Mouse (Mus musculus) left cerebral cortex, postnatal 14 days (tissue): ENCODE data around the gene Dennd1c. TPM values are rescaled to one million over a fixed set of nuclear protein-coding genes. Genes with fewer than 3 reads are reported as not detected.

Source experiments
- DNase-seq, 2 experiments: peaks; one replicate each; pipeline ENCODE4 v3.0.0; 2021 to 2022; ENCODE audit warnings: low spot score in 2 of 2, mixed read lengths in 1 of 2
- intact Hi-C: fragments of 180-260 bp; cut with DNase I; formaldehyde crosslinking; loops from one replicate; pipeline ENCODE4 v1.15.1; 2025
- long read RNA-seq, 2 experiments: library from polyadenylated mRNA; stranded (forward); transcript quantifications; one replicate each; pipeline ENCODE4 v2.0.0; 2021
- total RNA-seq, 2 experiments: library from RNA; stranded (reverse); gene quantifications; 2 replicates each; pipeline ENCODE4 v1.2.3; 2021

Gene Dennd1c
- 1 to 10 TPM; 1.8 to 1.9 TPM for total RNA-seq
- long read RNA-seq, experiment 1, result 0 reads
- long read RNA-seq, experiment 2, result 0 reads

DNA sequence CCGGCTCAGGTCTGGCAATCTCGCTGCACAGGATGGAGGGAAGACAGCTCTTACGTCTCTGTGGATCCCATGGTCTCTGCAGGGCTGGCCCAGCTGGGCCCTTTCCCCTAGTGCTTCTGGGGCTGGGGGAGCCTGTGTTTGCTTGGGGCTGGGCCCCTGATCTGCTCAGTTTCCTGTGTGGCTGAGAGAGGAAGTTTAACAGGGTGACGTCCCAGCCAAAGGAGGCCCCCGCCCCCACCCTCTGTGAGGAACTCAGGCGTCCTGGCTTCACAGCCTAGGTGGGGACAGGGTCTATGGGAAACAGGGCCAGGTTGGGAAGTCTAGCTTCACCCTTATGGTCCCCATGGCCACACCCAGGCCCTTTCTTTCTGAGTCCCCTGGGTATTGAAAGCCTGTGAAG lies at the start of gene Dennd1c:
Gene Dennd1c (minus strand): TSS at position 179 of the 400 bp plus-strand sequence.
- DNase-seq, result no peak
- intact Hi-C loops, result no loop called here

DNA sequence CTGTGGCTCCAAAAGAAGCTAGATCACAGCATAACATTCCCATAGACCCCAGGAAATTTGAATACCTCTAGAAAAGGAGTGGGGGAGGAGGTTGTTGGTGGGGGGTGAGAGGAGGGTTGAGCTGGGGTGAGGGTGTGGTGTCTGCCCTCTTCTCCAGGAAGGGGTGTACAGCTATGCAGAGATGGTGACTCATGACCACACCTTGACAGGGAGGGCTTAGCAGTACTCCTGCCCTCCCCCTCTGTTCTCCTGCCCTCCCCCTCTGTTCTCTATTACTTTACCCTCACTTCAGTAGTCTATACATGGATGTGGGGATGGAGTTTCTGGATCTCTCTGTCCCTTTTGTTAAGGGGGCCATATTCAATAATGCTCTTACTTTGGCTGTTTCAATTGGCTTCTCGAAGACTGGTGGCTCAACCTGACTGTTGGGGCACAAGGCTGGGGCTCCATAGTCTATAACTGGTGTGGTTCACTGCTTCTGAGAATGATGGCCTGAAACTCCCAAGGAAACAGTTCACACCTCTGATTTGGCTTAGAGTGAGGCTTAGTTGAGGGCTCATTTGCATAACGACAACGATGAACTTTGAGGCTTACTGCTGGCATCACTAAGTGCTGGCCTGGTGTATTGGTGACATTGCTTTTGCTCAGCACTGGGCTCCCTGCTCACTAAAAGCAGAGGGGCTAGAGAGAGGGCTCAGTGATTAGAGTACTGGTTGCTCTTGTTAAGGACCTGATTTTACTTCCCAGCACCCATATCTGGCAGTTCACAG lies 47.7 kb upstream of the Dennd1c start:
- intact Hi-C loops, result no loop called here
- DNase-seq, result no peak

DNA sequence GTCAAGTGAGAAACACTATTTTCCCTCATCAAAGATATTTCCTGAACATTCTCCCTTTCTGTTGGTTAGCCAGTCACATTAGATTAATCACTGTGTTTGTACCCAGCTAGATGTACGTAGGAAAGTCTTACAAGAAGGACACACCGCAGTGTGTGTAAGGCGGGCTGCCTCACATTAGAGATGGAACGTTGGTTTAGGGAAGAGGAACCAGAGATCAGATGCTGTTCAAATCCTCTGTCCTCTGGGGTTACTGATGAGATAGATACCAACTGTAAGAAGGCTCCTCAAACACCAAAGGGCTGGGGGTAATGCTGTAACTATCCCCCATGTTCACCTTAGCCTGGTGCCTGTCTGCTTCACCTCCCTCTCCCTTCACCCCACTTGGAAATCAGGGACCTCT lies 46.5 kb upstream of the Dennd1c start:
- intact Hi-C loops, result no loop called here
- DNase-seq, result no peak

DNA sequence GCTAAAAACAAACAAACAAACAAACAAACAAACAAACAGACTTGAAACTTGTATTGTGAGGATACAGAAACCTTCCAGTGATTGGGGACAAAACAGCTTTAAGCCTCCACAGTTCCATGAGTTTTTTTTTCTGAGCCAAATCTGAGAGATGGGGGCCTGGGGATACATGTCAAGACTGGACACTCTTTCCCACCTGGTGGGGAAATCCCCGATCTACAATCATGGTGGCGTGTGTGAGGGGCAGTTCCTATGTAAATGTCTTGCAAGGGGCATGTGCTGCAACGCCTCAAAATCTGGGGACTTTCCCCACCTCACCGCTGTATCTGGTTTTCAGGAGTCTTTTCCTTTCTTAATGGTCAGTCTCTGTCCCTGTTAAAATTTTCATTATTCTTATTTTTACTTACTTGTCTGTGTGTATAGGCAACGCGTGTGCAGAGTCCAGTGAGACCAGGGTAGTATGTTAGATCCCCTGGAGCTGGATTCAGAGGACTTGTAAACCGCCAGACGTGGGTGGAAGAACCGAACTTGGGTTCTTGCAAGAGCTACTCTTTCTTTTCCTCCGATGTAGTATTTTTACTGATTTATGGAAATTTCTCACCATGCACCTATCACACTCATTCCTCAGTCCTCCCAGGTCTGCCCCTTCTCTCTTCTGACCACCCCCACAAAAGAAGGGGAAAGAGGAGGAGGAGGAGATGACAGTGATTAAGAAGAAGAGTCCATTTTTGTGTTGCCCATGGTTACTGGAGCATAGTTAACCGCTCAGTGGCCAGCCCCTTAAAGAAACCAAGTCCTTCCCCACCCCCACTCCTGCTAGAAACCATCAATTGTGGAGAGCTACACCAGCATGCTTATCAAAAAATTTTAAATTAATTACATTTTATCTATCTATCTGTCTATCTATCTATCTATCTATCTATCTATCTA lies 45.1 kb upstream of the Dennd1c start:
- DNase-seq, result no peak
- intact Hi-C loops, result no loop called here

DNA sequence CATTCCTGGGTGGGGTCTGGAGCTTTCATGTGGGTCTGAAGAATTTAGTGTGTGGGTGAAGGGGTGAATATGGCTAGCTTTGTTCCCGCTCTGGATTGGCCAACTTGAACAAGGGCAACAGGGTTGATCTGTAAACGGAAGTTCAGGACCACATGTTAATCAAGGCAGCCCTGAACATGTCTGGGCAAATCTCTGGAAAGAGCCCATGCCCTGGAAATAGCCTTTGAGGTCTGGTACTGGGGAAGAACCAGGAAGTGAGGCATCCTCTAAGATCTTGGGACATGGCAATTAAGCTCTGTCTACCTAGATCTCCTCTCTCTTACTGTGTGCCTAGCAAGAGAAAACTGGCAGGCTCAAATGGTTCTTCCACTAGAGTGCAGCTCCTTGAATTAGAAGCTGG lies 43.5 kb upstream of the Dennd1c start:
- intact Hi-C loops, result no loop called here
- DNase-seq, result no peak

DNA sequence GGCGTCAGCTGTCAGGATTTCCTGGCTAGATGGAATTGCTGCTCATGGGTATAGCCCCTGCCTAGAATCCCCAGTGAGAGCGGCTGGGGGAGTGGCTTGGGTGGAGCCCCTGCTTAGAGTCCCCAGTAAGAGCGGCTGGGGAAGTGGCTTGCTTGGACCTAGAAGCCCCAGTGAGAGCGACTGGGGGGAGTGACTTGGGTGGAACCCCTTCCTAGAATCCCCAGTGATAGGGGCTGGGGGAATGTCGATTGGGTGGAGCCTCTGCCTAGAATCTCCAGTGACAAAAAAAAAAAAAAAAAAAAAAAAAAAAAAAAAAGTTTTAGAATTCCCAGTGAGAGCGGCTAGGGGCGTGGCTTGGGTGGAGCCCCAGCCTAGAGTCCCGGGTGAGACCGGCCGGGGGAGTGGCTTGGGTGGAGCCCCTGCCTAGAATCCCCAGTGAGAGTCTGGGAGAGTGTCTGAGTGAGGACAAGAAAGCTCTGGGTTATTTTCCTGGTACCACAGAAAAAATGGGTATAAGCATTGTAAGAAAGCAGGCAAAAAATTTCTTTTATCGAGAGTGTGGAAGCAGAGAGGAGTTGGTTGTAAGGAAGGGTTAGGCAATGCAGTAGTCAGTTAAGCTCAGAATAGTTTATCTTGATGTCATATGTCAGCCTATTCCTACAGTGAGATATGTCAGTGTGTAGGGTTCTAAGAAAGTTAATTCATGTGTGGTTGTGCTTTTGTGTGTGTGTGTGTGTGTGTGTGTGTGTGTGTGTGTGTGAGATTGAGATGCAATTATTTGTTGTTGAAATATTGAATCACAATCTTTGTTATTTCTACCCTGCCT lies 40.4 kb upstream of the Dennd1c start:
- intact Hi-C loops, result no loop called here
- DNase-seq, result no peak

DNA sequence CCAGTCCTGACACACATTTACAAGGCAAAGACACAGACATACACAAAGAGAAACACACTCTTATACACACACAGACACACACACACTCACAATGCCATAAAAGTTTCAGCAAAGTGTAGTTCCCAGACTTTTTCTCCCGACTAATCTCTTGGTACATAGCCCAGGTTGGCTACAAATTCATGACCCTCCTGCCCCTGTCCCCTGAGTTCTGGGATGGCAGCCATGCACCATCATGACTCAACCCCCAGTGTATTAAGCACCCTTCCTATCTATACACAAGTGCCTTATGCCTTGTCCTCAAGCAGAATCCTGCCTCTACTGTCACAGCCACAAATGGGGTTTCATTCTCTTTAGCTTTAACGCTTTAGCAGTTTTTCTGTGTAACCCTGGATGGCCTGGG lies 38.5 kb upstream of the Dennd1c start:
- intact Hi-C loops, result no loop called here

DNA sequence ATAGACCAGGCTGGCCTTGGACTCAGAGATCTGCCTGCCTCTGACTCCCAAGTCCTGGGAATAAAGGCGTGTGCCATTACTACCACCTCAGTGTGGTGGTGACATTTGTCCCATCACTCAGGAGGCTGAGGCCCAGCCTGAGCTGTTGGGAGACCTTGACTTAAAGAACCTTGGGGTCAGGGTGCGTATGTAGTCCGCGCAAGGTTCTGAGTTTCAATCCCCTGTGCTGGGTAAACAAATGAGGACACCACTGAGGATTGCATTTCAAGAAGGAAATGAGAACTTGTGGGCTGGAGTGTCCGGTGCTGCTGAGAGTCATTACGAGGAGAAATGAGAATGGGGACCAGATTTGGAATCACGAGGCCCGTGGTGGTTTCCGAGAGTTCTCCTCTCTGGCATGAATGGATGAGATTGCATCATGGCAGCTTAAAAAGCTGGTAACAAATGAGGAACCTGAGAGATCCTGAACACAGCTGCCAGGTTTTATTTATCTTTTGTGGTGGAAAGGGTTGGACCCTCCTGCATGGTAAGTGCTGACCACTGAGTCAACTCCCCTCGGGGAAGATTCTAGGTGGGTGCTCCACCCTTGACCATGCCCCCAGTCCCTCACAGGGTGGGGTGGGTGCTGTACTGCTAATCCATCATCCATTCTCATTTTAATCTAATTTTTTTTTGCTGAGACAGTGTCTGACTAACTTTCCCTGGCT lies 34.6 kb upstream of the Dennd1c start:
- DNase-seq, result peak in 1 of 2 experiments; percentile 13
- intact Hi-C loops, result no loop called here

More for the DNA sequence above, 38.5 kb upstream of the Dennd1c start:
- DNase-seq, result no peak

DNA sequence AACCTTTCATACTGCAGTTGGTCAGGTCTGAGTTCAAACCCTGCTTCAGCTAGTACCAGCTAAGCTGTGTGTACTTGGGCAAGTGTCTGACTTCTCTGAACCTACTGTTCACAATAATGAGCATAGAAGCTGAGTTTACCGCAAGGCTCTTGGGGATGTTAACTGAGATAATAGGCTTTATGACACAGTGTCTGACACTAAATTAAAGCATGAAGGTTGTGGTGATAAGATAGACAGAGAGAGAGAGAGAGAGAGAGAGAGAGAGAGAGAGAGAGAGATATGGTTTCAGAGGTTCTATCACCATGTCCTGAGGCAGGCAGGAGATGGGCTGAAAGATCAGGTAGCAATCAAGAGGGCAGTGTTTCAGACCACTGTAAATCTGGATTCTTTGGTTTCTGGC lies 31.7 kb upstream of the Dennd1c start:
- DNase-seq, result no peak
- intact Hi-C loops, result no loop called here

DNA sequence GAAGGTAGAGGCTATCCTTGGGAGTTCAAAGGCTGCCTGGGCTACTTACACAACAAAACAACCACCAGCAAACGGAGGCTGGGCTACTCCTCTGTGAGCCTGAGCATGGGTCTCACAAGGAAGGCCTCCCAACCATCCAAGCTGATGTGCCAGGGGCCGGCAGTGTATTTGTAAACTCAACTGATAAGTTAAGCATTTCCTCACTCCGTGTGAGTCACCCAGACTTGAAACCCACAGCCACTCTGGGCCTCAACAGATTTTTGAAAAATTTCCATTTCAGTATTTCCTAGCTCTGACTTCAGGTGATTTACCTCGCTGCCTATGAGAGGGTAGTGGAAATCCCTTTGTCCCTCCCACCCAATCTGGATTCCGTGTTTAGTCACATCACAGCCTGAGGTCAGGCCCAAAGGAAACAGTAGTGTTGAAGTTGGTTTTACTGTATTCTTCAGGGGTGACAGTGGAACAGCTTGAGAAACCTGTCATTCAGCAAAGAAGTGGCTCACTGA lies 30.4 kb upstream of the Dennd1c start:
- DNase-seq, result no peak
- intact Hi-C loops, result no loop called here

DNA sequence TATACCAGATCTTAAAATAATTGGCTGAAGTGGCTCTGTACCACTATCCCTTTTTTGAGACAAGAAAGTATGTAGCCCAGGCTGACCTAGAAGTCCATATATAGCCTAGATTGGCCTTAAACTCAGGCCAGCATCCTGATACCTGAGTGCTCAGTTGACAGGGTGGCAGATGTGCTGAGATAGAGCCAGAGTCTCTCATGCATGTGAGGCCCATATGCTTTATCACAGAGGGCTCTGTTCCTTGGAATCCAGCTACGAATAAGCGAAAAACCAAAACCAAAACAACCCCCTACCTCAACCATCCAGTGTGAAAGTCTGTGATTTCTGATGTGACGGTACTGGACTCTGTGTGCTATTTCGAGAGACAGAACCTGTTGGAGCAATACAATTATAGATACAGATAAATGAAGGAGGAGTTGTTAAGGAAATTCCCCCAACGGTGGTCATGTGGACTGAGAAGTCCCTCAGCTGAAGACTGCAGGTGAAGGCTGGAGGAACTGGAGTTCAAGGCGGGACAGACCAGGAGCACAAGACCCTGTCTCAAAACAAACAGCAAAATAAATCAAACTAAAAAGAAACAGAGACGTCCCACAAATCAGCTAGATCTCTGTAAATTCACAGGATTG lies 29.8 kb upstream of the Dennd1c start:
- no peak for DNase-seq
- intact Hi-C loops, result no loop called here

DNA sequence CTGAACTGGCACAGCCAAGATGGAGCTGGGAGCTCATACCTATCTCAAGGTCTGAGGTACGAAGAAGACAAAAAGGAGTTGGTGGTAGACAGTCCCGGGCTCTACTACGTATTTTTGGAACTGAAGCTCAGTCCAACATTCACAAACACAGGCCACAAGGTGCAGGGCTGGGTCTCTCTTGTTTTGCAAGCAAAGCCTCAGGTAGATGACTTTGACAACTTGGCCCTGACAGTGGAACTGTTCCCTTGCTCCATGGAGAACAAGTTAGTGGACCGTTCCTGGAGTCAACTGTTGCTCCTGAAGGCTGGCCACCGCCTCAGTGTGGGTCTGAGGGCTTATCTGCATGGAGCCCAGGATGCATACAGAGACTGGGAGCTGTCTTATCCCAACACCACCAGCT lies 28.8 kb upstream of the Dennd1c start:
- DNase-seq, result no peak
- intact Hi-C loops, result no loop called here

DNA sequence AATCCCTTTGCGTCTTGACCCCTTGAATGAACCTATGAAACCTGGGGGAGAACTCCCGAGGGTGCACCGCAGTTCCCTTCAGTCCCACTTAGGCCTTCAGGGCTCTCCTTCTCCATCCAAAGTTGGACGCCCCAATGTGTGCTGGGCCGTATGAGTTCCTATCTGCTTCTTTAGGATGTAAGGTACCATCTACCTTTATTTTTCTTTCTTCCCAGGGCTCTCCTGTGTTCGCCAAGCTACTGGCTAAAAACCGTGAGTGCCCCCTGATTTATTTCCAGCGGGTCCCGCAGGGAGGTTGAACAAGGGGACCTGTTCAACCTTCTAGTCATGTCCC lies 27.7 kb upstream of the Dennd1c start:
- DNase-seq, result no peak
- intact Hi-C loops, result no loop called here

DNA sequence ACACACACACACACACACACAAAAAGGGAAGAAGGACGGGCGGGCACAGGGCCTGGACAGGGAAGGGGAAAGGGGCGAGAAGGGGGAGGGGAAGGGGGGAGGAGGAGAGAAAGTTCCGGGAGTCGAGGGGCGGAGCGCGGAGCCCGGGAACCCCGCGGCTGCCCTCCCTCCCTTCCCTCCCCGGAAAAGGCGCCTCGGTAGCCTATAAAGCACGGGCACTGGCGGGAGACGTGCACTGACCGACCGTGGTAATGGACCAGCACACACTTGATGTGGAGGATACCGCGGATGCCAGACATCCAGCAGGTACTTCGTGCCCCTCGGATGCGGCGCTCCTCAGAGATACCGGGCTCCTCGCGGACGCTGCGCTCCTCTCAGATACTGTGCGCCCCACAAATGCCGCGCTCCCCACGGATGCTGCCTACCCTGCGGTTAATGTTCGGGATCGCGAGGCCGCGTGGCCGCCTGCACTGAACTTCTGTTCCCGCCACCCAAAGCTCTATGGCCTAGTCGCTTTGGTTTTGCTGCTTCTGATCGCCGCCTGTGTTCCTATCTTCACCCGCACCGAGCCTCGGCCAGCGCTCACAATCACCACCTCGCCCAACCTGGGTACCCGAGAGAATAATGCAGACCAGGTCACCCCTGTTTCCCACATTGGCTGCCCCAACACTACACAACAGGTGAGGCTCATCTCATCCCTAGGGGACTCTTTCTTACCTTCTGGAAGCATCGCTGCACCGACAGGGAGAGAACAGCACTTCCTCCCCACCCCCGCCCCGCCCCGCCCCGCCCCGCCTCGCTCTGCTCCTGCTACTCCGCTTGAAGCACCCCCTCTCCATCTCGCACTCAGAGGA lies 27.1 kb upstream of the Dennd1c start, which contains the start of gene Tnfsf9:
Gene Tnfsf9 (plus strand): TSS at position 145 of the 854 bp plus-strand sequence.
- intact Hi-C loops, result no loop called here
- DNase-seq, result no peak

DNA sequence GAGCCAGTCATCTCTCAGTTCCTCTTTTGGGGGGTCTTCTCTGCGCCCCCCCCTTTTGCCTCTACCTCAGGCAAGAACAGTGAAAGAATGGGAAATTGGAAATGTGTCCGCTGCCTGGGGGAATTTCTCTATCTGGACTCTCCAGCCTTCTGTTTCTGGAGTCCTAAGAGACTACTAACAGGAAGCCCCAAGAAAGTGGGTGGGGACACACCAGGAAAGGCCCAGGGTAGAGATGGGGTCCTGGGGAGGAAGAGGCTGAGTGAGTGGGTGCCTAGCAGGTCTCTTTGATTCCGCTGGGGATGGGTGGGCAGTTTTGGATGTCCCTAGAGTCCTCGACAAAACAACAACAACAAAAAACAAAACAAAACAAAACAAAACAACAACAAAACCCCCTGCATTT lies 26.2 kb upstream of the Dennd1c start:
- intact Hi-C loops, result no loop called here
- DNase-seq, result no peak

DNA sequence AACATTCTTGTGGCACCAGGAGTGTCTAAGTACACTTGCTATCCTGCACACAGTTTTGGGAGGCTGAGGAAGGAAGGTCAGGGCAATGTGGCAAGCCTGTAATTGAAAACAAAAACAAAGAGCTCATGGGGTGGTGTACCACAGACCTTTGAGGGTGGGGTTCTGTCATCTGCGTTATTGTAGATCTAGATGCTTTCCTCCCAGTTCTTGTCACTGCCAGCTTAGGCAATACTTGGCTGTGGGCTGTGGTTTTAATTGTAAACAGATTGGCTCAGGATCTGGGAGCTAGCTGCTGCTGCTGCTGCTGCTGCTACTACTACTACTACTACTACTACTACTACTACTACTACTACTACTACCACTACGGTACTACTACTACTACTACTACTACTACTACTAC lies 24.0 kb upstream of the Dennd1c start:
- intact Hi-C loops, result no loop called here
- DNase-seq, result no peak

DNA sequence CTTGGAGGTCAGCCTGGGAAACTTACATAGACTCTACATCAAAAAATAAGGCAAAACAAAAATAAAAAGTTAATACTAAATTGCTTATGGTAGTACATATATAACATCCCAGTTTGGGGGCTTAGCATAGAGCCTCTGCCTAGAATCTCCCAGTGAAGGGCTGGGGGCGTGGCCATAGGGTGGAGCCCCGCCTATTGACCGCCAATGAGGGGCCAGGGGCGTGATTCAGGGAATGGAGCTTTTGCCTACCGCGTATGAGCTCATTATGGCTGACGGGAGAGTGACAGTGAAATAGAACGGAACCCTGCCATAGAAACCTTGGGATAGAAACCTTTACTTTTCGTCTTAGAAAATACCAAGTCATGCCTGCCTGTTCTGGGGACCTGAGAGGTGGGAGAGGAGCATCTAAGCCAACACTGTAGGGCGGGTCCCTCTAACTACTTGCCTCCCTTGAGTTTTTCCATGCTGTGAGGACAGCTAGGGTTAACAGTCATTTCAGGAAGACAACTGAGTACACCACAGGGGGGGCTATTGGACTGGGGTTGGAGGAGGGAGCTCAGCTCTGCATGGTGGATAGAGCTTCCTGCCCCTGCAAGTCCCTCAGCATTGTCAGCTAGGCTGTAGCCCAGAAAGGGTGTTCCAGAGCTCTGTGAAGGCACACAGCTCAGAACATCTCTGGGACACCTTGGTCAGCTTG lies 21.5 kb upstream of the Dennd1c start:
- intact Hi-C loops, result loop anchor here (5.0 kb wide), 2 partner anchors 178 to 238 kb away; partner anchors contain the start of gene Vav1
- DNase-seq, result no peak
